Mouse (Mus musculus): Measurements from ENCODE around the gene Prdx1.

Gene Prdx1

DNA sequence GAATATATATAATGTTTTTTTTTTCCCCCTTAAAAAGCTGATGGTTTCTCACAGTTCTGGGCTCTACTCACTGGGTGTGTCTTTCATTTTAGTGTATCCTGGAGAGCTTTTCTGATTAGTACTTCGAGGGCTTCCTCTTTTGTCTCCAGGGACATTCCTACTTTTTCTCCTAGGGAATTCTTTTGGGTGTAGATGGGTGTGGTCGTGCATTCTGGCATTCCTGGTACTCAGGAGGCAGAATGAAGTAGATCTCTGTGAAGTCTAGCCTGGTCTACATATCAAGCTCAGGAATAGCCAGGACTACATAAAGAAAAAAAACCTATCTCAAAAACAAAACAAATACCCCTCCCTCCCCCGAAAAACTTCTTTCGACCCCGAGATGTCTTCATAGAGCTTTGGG is 40.1 kb downstream of the Prdx1 start:
- in situ Hi-C loops (cut with MboI, MseI): no loop called here

DNA sequence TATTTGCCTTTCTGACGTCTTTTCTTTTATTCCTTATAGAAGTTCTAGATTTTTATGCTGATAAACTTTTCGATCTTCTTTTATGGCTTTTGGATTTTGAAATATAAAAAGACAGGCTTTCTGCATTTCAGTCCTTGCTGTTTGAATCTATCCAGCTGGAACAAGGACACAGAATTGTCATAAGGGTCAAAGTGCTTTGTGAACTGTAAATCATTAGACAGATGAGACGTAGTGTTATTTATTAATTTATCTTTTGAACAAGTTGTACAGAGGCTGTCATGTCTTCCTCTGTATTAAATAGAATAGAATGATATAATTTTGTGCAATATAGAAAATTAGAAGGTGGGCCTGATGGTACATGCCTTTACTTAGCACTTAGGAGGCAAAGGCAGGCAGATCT is 42.1 kb downstream of the Prdx1 start:
- in situ Hi-C loops (cut with MboI, MseI): no loop called here

DNA sequence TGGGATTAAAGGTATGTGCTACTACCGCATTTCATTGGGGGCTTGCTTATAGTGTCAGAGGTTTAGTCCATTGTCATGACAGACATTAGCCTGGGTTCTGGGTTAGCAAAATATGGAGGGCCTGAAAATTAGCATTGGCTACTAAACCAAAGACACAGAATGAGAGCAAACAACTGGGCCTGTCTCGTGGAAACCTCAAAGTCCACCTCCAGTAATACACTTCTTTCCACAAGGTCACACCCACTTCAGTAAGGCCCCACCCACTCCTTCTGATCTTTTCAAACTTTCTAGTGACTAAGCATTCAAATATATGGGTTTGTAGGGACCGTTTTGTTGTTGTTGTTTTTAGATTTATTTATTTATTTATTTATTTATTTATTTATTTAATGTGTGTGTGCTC is 44.2 kb downstream of the Prdx1 start:
- in situ Hi-C loops (cut with MboI, MseI): no loop called here

DNA sequence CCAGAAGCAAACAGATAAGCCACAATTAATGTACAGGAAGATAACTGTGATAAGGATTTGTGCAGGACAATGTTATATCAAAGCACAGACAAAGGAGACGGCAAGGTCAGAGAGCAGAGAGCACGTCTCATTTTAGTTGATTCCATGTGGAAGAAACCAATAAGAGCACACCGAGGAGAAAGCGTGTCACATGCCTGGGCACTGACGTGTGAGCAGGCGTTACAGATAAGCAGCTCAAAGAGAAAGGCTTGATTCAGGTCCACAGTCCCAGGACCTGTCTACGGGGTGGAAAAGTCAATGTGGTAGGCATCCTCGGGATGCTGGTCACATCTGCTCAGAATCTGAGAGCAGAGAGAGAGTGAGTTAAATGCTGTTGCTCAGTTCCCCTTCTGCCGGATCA is 45.7 kb downstream of the Prdx1 start:
- in situ Hi-C loops (cut with MboI, MseI): no loop called here

DNA sequence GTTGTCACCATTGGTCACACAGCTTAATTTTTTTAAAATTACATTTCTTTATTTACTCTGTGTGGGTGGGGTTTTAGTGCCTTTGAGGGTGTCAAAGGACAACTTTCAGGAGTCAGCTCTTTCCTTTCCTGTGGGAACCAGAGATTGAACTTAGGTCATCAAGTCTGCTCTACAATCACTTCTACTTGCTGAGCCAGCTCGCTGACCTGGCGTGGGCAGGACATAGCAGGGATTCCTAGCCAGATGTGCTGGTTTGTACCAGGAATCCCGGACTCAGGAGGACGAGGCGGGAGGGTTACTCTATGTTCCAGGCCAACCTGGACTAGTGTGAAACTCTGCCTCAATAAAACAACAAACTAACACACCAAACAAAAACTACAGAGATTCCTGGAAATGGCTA is 47.0 kb downstream of the Prdx1 start:
- in situ Hi-C loops (cut with MboI, MseI): no loop called here

DNA sequence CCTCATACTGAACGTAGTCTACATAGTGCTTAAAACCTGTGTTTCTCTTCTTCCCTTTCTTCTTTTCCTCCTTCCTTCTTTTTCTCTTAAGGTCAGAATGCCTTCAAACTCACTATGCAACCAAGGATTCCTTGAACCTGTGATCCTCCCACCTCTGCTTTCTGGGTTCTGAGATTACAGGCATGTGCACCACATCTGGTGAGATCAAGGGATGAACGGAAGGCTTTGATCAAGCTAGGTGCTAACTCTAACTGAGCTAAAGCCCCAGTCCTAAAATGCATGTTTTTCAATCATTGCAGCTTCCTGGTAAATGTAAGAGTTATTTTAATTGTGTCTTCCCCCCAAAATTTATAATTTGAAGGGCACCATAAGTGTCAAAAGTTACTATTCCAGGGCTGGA is 49.7 kb downstream of the Prdx1 start:
- in situ Hi-C loops (cut with MboI, MseI): no loop called here

DNA sequence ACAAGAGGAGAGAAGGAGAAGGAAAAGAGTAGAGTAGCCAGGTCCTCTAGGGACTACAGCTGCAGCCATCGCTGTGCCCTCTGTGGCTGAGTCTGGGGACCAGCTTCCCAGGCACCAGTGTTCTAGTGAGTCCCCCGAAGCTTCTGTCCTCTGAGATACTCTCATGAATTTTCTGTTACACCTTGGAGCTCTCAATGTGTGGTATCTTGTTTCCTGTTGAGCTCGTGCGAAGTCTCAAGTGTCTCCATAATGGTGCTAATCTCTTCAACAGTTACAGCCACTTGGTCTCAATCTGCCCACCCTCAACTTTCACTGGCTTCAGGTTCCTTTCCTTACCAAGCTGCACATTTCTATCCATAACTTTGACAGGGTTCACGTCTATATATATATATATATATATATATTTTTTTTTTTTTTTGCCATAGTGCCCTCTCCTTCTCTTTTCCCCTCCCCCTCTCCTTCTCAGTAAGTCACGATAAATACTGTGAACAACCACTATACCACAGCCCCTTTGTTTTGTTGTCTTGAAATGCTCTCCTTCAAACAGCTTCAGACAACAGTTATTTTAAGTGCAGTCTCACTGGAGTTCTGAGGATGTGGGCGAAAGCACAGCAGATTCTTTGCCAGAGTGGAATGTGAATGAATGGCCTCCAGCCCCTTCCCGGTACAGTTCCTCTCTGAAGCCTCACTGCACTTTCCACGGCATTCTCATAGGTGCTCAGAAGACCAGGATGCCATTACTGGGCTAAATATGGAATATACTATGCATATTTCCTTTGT is 53.8 kb downstream of the Prdx1 start:
- in situ Hi-C loops (cut with MboI, MseI): no loop called here

DNA sequence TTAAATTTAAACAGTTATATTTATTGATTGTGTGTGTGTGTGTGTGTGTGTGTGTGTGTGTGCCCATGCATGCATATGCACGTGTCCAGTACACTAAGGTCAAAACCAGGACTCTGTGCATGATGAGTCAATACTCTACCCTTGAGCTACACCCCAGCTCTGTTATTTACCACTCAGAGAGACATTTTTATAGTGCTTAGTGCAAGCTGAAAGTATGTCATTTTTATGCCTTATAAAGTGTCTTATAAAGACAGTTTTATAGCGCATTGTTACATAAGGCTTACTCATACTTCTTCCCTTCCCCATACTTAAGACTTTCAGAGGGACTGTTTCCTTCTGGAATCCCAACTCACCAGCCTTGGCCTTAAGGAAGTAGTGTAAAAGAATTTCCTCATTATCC is 64.4 kb downstream of the Prdx1 start:
- in situ Hi-C loops (cut with MboI, MseI): no loop called here

All from T-helper 17 cell (primary cell).